Mouse (Mus musculus) heart, postnatal 36 days (tissue): Measurements from ENCODE around the gene Acat2. TPM values are rescaled to one million over a fixed set of nuclear protein-coding genes. Genes with fewer than 3 reads are reported as not detected.
"Not testable (repeated sequence)": the region's sequence is repeated elsewhere in the genome, so short reads cannot be mapped to it uniquely, and the experiment has no call there.

Source experiments
- DNase-seq, 2 experiments: peaks; one replicate each; pipeline ENCODE4 v3.0.0; 2021 to 2022
- intact Hi-C: fragments of 180-260 bp; cut with DNase I; formaldehyde crosslinking; loops from one replicate; pipeline ENCODE4 v1.15.1; 2025
- total RNA-seq, 2 experiments: library from RNA; stranded (reverse); gene quantifications; 2 replicates each; pipeline ENCODE4 v1.2.3; 2021

Acat2 gene
- 1 to 10 TPM; 5.9 to 8.8 TPM for total RNA-seq

DNA sequence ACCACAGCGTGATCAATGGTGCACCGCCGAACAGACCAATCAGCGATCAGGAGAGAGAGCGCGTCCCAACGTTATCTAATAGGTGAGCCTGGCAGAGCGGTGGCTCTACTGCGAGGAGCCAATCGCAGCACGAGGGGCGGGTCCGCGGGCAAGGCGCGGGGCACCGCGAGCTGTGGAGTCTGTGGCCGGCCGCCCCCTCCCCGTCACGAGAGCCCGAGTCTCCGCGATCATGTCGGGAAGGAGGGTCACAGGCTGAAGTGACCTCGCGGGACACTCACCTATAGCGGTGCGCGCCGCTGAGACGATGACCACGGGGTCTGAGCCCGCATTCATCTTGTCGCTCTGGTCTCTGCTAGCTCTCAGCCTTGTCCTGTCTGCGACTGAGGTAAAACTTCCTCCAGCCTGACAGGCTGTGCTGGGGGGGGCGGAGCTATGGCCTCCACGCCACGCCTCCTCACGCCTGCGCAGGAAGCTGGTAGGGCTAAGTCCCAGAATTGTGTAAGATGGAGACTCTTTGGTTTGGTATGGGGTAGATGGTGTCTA is at the start of gene Acat2:
Gene Acat2 (minus strand): TSS at position 417 of the 543 bp plus-strand sequence.
- DNase-seq: peak; percentile 93
- intact Hi-C loops: loop anchor here (1.0 to 5.0 kb wide), 3 partner anchors 32 to 47 kb away; partner anchors contain the start of genes Mrpl18, Sod2 and Tcp1

DNA sequence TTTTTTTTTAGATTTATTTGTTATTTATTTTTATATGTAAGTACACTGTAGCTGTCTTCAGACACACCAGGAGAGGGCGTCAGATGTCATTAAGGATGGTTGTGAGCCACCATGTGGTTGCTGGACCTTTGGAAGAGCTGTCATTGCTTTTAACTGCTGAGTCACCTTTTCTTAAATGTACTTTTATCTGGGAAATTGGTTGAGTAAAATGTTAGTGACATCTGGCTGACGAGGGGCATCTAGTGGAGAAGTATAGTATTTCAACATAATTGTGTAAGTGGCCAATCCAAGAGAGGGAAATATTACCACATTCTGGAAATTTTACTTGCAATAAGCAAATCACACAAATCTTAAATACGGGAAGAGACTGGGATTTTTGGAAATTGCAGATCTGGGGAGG is 49.3 kb upstream of the Acat2 start:
- peak in 1 of 2 experiments; percentile 31 for DNase-seq
- intact Hi-C loops: loop anchor here (2.0 to 5.0 kb wide), 4 partner anchors 48 to 593 kb away; partner anchors contain the start of genes Acat2, Mrpl18 and Tcp1

DNA sequence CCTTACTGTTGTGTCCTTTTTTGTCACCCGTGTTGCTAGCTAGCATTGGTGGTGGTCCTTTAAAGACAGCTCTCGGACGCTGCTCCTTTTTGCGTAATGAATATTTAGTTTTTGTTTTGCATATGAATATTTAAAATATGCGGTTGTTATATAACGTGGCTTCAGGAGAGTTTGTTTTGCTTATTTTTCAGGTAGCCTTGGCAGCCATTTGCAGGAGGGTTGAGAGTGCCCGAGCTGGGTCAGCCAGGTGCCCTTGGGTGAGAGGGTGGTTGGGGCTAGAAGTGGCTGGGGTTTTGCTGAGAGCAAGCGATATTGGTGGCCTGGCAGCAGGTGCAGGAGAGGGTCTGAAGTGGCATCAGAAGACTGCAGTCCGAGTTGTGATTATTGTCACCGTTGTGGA is 48.0 kb upstream of the Acat2 start:
- DNase-seq: peak in 1 of 2 experiments; percentile 47
- intact Hi-C loops: loop anchor here (2.0 to 5.0 kb wide), 3 partner anchors 46 to 592 kb away; partner anchors contain the start of genes Acat2, Mrpl18 and Tcp1

DNA sequence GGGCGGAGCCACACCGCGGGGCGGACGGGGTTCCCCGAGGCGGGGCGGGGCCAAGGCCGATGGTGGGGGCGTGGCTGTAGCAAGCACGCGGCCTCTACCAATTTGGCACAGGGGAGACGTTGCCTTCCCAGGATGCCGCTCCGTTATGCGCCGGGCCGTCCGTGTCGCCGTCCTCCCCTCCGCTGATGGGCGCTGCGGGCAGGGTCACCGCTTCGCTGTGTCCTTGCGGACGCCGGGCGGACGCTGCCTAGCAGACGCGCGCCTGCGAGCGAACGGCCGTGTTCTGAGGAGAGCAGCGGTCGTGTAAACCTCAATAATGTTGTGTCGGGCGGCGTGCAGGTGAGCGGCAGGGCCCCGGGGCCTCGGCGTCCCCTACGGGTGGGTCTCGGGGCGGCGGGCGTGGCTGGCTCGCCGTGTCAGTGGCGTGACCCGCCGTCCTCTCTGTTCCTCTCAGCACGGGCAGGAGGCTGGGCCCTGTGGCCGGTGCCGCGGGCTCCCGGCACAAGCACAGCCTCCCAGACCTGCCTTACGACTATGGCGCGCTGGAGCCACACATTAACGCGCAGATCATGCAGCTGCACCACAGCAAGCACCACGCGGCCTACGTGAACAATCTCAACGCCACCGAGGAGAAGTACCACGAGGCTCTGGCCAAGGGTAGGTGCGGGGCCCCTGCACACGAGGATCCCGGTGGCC is 47.3 kb upstream of the Acat2 start:
- peak; percentile 99 for DNase-seq
- intact Hi-C loops: loop anchor here (1.0 to 5.0 kb wide), 4 partner anchors 16 to 591 kb away; partner anchors contain the start of genes Acat2, Mrpl18 and Tcp1

DNA sequence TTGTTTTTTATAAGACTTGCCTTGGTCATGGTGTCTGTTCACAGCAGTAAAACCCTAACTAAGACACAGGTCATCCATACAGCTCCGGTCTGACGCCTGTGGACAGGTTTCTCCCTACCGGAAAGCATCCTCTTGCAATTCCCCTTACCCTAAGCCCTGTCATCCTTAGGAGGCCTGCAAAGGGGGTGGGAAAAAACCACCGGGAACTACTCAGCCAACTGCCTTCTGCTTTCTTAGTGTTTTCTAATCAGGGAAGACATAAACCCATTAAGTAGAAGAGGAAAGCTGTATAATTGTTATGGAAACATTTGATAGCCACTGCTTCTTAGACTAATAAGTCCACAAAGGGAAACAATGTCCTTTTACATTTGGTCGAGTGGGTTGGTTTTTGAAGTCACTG is 46.4 kb upstream of the Acat2 start:
- DNase-seq: no peak
- intact Hi-C loops: loop anchor here (1.0 to 5.0 kb wide), 3 partner anchors 15 to 90 kb away; partner anchors contain the start of genes Acat2, Mrpl18 and Tcp1

DNA sequence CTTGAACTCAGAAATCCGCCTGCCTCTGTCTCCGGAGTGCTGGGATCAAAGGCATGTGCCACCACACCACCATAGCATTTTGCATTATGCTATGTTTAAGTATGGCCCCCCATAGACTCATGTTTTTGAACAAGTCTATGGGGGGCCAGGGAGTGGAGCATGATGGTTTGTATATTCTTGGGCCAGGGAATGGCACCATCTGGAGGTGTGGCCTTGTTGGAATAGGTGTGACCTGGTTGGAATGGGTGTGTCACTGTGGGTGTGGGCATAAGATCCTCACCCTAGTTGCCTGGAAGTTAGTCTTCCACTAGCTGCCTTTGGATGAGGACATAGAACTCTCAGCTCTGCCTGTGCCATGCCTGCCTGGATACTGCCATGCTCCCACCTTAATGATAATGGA is 46.0 kb upstream of the Acat2 start, which contains the start of gene Sod2:
Gene Sod2 (plus strand): TSS at position 301 of the 400 bp plus-strand sequence.
- DNase-seq: not testable (repeated sequence)
- intact Hi-C loops: loop anchor here (5.0 kb wide), 2 partner anchors 44 to 89 kb away; partner anchors contain the start of genes Acat2, Mrpl18 and Tcp1

DNA sequence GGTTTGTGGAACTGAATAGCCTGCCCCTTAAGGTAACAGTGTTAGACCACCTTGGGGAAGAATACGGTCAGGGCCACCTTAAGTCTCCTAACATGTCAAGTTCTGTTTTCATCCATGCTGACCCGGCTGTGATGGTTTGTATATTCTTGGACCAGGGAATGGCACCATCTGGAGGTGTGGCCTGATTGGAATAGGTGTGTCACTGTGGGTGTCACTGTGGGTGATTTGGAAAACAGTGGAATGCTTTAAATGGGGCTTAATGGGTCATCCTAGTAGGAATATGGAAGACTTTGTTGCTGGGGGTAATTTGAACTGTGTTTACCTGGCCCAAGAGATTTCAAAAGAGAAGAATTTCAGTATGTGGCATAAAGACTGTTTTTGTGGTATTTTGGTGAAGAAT is 43.9 kb upstream of the Acat2 start:
- intact Hi-C loops, DNase-seq: not testable (repeated sequence)

DNA sequence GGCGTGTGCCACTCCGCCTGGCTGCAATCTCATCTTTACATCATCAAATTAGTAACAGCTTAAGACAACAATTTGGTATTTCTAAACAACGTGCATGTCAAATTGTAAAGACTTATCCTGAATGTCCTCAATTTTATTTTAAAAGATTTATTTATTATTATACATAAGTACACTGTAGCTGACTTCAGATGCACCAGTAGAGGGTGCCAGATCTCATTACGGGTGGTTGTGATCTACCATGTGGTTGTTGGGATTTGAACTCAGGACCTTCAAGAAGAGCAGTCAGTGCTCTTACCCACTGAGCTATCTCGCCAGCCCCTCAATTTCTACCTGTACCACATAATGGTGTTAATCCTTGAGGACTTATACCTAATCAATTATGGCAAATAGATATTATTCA is 41.7 kb upstream of the Acat2 start:
- intact Hi-C loops, DNase-seq: not testable (repeated sequence)

DNA sequence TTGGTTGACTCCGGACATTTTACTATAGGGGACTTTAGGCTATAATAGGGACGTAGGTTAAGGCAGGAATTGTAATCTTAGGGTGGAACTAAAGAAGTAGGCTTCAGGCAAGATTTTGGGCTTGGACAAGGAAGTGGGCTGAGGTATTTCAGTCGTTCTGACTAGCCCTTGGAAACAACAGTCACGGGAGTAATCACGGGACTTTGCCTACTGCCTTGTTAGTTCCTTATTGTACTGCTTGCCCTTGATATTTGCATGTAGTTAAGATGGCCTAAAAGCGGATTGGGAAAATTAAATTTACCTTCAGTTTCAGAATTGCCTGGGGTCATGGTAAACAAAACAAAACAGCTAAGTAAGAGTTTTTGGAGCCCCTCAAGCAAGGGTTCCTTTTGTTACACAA is 38.5 kb upstream of the Acat2 start:
- intact Hi-C loops: loop anchor here (10.0 kb wide), 1 partner anchor 684 kb away; the partner anchor contains the start of gene Map3k4
- DNase-seq: no peak

DNA sequence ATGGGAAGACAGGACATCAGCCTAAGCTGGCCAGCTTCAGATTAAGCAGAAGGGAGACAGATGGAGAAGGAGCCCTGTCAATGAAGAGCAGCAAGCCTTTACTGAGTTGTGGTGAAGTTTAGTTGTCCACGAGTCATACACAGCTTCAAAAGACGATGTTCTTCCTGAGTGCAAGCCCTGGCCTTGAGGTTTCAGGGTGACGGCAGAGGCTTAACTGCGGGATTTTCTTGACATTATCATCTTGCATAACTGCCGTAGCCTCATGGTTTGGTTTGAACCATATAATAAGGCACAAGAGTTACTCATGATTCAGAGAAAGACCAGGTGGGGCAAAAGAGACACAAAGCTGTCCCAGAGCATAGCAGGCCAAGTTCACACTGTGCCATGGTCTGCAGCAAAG is 37.3 kb upstream of the Acat2 start:
- intact Hi-C loops: loop anchor here (10.0 kb wide), 1 partner anchor 683 kb away; the partner anchor contains the start of gene Map3k4
- DNase-seq: no peak

DNA sequence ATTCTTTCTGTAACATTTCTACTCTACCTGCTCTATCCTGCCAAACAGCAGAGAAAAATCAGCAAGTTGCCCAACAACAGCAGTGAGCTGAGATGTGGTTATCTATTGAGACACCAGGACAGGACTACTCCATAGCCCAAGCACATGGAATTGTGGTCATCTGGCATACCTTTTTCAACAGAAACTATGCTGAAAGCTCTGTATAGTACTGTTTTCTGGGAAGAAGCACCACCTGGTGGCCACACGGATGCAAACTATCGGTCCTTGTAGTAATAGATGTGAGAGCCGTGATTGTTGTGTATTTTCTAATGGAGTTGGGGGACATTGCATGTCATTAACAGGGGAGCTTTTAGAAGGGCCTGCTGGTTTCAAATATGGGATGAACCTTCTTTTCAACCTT is 35.8 kb upstream of the Acat2 start:
- peak; percentile 41 to 45 for DNase-seq
- intact Hi-C loops: loop anchor here (10.0 kb wide), 1 partner anchor 682 kb away; the partner anchor contains the start of gene Map3k4

DNA sequence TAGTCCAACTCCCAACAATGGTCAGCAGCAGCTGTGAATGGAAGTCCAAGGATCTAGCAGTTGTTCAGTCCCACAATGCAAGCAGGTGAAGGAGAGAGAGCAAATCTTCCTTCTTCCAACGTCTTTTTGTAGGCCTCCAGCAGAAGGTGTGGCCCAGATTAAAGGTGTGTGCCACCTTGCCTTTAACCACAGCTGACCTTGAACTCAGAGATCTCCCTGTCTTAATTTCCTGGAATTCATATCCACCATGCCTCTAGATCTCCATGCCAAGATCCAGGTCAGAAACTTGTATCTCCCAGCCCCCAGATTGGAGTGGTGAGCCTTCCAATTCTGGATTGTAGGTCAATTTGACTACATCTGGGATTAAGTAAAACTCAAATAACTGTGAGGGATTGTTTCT is 33.5 kb upstream of the Acat2 start, which contains the start of gene Wtap:
Gene Wtap (minus strand): TSS at position 101 of the 400 bp plus-strand sequence.
- DNase-seq: no peak
- intact Hi-C loops: loop anchor here (5.0 to 10.0 kb wide), 2 partner anchors 577 to 679 kb away; partner anchors contain the start of gene Map3k4

DNA sequence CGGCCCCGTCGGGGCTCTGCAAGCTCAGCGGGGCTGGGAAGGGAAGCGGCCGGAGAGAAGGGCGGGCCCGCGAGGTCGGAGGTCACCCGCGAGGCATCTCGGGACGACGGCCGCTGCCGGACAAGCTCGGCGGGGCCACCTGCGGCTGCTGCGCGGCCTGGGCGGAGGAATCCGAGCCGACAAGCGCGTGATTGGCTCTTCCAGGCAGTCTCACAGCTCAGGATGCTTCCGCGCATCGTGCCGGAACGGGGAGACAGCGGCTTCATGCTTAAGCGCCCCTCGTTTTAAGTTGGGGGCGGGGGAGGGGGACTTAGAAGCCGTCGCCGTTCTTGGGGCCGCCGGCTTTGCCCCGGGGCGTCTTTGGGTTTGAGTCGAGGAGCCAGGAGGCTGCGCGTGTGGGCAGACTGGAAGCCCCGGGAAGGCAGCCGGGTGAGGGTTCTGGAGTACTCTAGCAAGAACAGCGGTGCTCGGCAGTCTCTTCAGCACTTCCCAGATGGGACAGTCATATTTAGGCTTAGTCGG is 32.0 kb upstream of the Acat2 start:
- intact Hi-C loops: loop anchor here (1.0 to 10.0 kb wide), 5 partner anchors 15 to 678 kb away; partner anchors contain the start of genes Acat2, Map3k4 and Mrpl18
- peak; percentile 93 to 98 for DNase-seq

DNA sequence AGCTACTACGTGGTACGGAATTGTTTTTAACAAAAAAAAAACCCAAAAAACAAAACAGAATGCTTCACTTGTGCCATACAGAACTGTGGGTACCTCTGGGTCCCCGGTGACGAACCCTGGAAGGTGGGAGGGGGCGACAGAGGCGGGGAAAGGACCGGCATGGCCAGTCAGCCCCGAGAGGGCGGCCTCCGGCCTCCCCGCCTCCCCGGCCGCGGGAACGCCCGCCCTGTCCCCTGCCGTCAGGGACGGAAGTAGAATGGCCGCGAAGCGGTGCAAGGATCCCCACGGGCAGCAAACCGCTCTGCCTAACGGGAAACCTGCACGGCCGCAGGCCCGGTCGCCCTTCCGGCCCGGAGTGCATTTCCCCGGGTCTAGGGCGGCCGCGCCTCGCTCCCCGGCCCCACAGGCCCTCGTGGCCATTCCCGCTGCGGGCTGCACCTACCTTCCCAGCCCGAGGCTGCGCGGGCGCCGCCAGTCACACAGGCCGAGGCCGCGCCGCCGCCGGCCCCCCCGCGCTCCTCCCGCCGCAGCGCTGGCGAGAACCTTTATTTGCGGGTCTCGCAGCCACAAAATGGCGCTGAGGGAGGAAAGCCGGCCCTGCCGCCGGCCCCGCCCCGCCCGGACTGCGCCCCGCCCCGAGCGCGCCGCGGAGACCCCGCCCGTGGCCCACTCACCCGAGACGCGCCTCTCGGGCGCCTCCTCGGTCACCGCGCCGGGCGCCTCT is 31.2 kb upstream of the Acat2 start:
- intact Hi-C loops: loop anchor here (1.0 to 10.0 kb wide), 5 partner anchors 16 to 677 kb away; partner anchors contain the start of genes Acat2, Map3k4 and Mrpl18
- peak; percentile 89 to 96 for DNase-seq

DNA sequence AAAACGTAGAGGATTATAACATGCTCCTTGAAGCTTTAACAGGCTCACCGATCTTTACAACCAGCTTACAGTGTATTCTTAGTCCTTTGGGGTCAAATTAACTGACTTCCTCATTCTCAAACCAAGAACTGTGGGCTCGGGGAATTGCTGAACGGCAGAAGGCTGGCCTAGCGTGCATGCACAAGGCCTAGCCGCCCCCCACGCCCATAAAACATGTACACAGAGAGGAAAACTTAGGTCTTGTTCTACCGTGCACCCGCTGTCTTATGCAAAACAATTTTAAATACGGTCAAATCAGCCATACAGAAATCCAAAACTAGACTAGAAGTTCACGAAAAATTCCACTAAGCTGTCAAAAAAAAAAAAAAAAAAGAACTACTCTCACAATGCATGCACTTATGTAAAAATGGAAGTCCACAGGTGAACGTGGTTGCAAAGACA is 30.7 kb upstream of the Acat2 start:
- intact Hi-C loops: loop anchor here (5.0 to 10.0 kb wide), 2 partner anchors 574 to 676 kb away; partner anchors contain the start of gene Map3k4

DNA sequence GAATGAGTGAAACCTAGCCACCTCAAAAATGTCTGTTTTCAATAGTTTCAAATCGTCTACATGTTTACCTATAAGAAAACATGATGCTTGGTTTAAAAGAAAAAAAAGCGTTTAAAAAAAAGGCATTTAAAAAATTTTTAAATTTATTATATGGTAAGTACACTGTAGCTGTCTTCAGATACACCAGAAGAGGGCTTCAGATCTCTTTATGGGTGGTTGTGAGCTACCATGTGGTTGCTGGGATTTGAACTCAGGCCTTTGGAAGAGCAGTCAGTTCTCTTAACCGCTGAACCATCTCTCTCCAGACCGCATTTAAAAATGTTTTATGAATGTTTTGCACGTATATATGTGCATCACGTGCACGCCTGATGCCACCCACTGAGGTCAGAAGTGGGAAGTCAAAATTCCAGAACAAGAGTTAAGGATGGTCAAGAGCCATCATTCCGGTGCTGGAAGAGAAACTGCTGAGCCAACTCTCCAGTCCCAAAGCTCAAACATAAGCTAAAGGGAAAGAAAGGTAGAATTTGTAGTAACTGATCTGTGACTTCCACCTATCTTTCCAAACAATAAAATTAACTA is 30.1 kb upstream of the Acat2 start:
- intact Hi-C loops: loop anchor here (5.0 to 10.0 kb wide), 2 partner anchors 573 to 676 kb away; partner anchors contain the start of gene Map3k4
- DNase-seq: no peak

More for the DNA sequence above, 30.7 kb upstream of the Acat2 start:
- DNase-seq: no peak

DNA sequence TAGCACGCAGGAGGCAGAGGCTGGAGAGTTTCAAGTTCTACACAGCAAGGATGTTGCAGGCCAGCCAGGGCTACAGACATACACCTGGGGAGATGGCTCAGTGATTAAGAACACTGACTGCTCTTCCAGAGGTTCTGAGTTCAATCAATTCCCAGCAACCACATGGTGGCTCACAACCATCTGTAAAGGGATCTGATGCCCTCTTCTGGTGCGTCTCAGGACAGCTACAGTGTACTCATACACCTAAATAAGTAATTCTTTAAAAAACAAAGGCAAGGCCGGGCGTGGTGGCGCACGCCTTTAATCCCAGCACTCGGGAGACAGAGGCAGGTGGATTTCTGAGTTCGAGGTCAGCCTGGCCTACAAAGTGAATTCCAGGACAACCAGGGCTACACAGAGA is 27.5 kb upstream of the Acat2 start:
- intact Hi-C loops, DNase-seq: not testable (repeated sequence)

DNA sequence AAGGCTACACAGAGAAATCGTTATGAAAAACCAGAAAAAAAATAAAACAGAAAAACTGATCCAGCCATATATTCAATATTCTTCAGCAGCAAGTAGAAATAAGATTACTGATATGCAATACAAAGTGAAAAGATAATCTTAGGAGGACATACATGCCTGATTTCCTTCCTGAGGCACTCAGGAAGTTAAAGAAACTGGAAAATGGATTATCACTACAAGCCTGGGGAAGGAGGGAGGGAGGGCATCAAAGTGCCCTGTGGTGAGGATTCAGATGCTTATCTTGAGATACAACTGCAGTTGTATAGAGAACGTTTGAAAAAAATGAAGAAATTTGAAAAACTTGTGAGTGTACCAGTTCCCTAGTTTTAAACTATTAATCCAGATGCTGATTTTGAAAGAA is 23.4 kb upstream of the Acat2 start:
- intact Hi-C loops: no loop called here
- no peak for DNase-seq

DNA sequence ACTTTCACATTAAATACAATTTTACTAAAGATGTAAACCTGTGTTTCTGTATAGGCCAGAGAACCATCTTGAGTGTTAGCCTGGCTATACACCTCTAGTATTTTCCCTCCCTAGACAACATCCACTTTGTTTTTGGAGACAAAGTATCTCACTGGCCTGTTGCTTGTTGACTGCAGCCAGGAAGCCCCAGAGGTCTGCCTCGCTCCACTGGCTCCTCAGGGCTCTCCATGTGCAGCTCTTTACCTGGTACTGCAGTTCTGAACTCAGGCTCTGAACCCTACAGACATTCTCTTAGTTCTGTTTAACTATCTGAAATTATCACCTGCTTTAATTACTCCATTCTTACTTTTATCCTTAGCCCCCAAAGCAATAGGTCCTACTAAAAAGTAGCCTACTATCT is 18.0 kb upstream of the Acat2 start:
- intact Hi-C loops: no loop called here
- no peak for DNase-seq
